In genomic region chr10:7826106-7826505, GRCm38 (mm10) we compare ENCODE assay signal across 21 mouse cellular contexts. TPM values are rescaled to one million over a fixed set of nuclear protein-coding genes. Genes with fewer than 3 reads are reported as not detected.
A peak's percentile ranks its signal among the peaks of the same experiment; 100 is the strongest.
DNase-seq lines count a peak whose midpoint lies in the region; ATAC-seq lines count a peak whose summit lies in the region.
"Had no signal": no experiment of that assay in that cellular context is flagged by ENCODE, and none has a peak within 500 bp of the region (broad histone marks: within the 10 kb centered on the region; RNA-seq: fewer than 3 reads in every experiment).

No protein-coding gene starts in this region.

- no peaks in the 10 kb centered on the region for H3K27me3 ChIP-seq in midbrain, embryonic 11.5 days (ENCODE audit: control insufficient read depth, insufficient read depth, low read length)
- no peaks in the 10 kb centered on the region for H3K27me3 ChIP-seq in midbrain, embryonic 16.5 days (ENCODE audit: control insufficient read depth, insufficient read depth, low read depth, low read length)
- H3K27me3 ChIP-seq: hindbrain, embryonic 13.5 days had no signal

- WGBS in midbrain, embryonic 11.5 days = 97% methylated on average over 9 of the region's 9 CpGs
- WGBS in midbrain, embryonic 16.5 days = 92% methylated on average over 9 of the region's 9 CpGs

- peak; percentile 35 for DNase-seq in midbrain, embryonic 11.5 days (ENCODE audit: low spot score, missing footprints)
- DNase-seq in lung, adult 18-20 months = no peak
- DNase-seq in adrenal gland, postnatal 36 days = no peak
- DNase-seq in ovary, postnatal 10 days (ENCODE audit: low spot score) = no peak
- DNase-seq: adrenal gland, adult 2 months; adrenal gland, postnatal 14 days; cerebellum, adult 11-12 months; cerebellum, adult 8-10 months; cerebellum, postnatal 14 days; forebrain, postnatal 0 days; gastrocnemius, adult 2 months; gastrocnemius, postnatal 14 days had no signal

- no peak overlapping the region for H3K4me3 ChIP-seq in midbrain, embryonic 11.5 days (ENCODE audit: low read depth, low read length)
- H3K4me3 ChIP-seq in midbrain, embryonic 16.5 days (ENCODE audit: low read depth, low read length) = no peak overlapping the region
- H3K4me3 ChIP-seq: forebrain, embryonic 10.5 days; gastrocnemius, adult 2 months; hindbrain, embryonic 10.5 days; hindbrain, embryonic 13.5 days had no signal

- no peaks in the 10 kb centered on the region for H3K9me3 ChIP-seq in midbrain, embryonic 11.5 days (ENCODE audit: control insufficient read depth, low read length)
- H3K9me3 ChIP-seq in midbrain, embryonic 16.5 days (replicated peaks; ENCODE audit: control insufficient read depth, low read length, poor library complexity, severe bottlenecking) = no peaks in the 10 kb centered on the region
- H3K9me3 ChIP-seq: forebrain, embryonic 10.5 days; hindbrain, embryonic 10.5 days; hindbrain, embryonic 13.5 days had no signal

- H3K4me1 ChIP-seq in midbrain, embryonic 11.5 days (ENCODE audit: control insufficient read depth, insufficient read depth, low read length) = no peaks in the 10 kb centered on the region
- no peaks in the 10 kb centered on the region for H3K4me1 ChIP-seq in midbrain, embryonic 16.5 days (ENCODE audit: control insufficient read depth, insufficient read depth, low read length)
- H3K4me1 ChIP-seq: forebrain, embryonic 10.5 days; hindbrain, embryonic 10.5 days; hindbrain, embryonic 13.5 days had no signal

- peaks cover 2% of the 10 kb centered on the region for H3K36me3 ChIP-seq in midbrain, embryonic 11.5 days (ENCODE audit: control insufficient read depth, insufficient read depth, low read length)
- H3K36me3 ChIP-seq in midbrain, embryonic 16.5 days (ENCODE audit: control insufficient read depth, insufficient read depth, low read length) = peaks cover 3% of the 10 kb centered on the region; the same call in 1 of the 2 replicates

- no peak overlapping the region for H3K4me2 ChIP-seq in midbrain, embryonic 11.5 days
- H3K4me2 ChIP-seq in midbrain, embryonic 16.5 days (ENCODE audit: low read length) = no peak overlapping the region
- H3K4me2 ChIP-seq: heart, embryonic 11.5 days; hindbrain, embryonic 13.5 days had no signal

- H3K27ac ChIP-seq in midbrain, embryonic 11.5 days (ENCODE audit: low read depth, low read length) = no peak overlapping the region
- H3K27ac ChIP-seq in midbrain, embryonic 16.5 days (ENCODE audit: low read length) = no peak overlapping the region
- H3K27ac ChIP-seq: forebrain, embryonic 10.5 days; gastrocnemius, adult 2 months; hindbrain, embryonic 10.5 days; hindbrain, embryonic 13.5 days had no signal

- no peak for ATAC-seq in midbrain, embryonic 11.5 days (ENCODE audit: low FRiP score)
- ATAC-seq in midbrain, embryonic 16.5 days = no peak
- peak; percentile 43 for ATAC-seq in activated CD4-positive, CD25-positive, alpha-beta regulatory T cell, adult 4 months
- ATAC-seq in megakaryocyte, adult 5-6 weeks (ENCODE audit: poor library complexity, severe bottlenecking) = peak; percentile 30; the same call in 1 of the 2 replicates
- ATAC-seq: forebrain, embryonic 14.5 days; forebrain, postnatal 0 days; hindbrain, embryonic 16.5 days had no signal

- no peak overlapping the region for H3K9ac ChIP-seq in midbrain, embryonic 11.5 days (ENCODE audit: low read length)
- no peak overlapping the region for H3K9ac ChIP-seq in midbrain, embryonic 16.5 days (ENCODE audit: low read depth, low read length)
- H3K9ac ChIP-seq: forebrain, postnatal 0 days; hindbrain, embryonic 13.5 days had no signal

RNA-seq across cellular contexts. Expression of gene Zc3h12d, which starts 6.2 kb away (rescaled TPM):
- polyA plus RNA-seq in midbrain, embryonic 11.5 days (2014; fragmentation: Nextera tagmentation; extraction: Ambion mirVana) = not detected in 2 replicates
- polyA plus RNA-seq in midbrain, embryonic 16.5 days (2015; fragmentation: Nextera tagmentation; extraction: Ambion mirVana) = 0.16 and 0.25 TPM in 2 replicates
- 10 to 100 TPM; 30.6 to 51.3 TPM for polyA plus RNA-seq in activated CD4-positive, CD25-positive, alpha-beta regulatory T cell, adult 4 months (2017; shearing (Covaris generic))
- total RNA-seq in megakaryocyte, adult 5-6 weeks (2015) = 5.3 and 7.3 TPM in 2 replicates
- 9.3 and 11.3 TPM in 2 replicates for total RNA-seq in megakaryocyte, adult 5-6 weeks (2017)
- under 1 TPM; 0.13 to 0.33 TPM for total RNA-seq in adrenal gland, postnatal 36 days (2021)
- total RNA-seq: gastrocnemius, postnatal 14 days had no signal
- polyA plus RNA-seq: forebrain, embryonic 14.5 days had no signal

RNA-seq across cellular contexts. Expression of gene Ppil4, which starts 33.4 kb away (rescaled TPM):
- polyA plus RNA-seq in midbrain, embryonic 11.5 days (2014; fragmentation: Nextera tagmentation; extraction: Ambion mirVana) = 49.5 and 53.6 TPM in 2 replicates
- polyA plus RNA-seq in midbrain, embryonic 16.5 days (2015; fragmentation: Nextera tagmentation; extraction: Ambion mirVana) = 51.9 and 55.7 TPM in 2 replicates
- 10 to 100 TPM; 63.9 to 74.0 TPM for polyA plus RNA-seq in activated CD4-positive, CD25-positive, alpha-beta regulatory T cell, adult 4 months (2017; shearing (Covaris generic))
- 36.4 and 39.4 TPM in 2 replicates for total RNA-seq in megakaryocyte, adult 5-6 weeks (2015)
- 73.5 and 79.8 TPM in 2 replicates for total RNA-seq in megakaryocyte, adult 5-6 weeks (2017)
- total RNA-seq in adrenal gland, postnatal 36 days (2021) = 10 to 100 TPM; 21.4 to 27.8 TPM

RNA-seq across cellular contexts. Expression of gene Ginm1, which starts 33.5 kb away (rescaled TPM):
- polyA plus RNA-seq in midbrain, embryonic 11.5 days (2014; fragmentation: Nextera tagmentation; extraction: Ambion mirVana) = 51.7 and 53.7 TPM in 2 replicates
- polyA plus RNA-seq in midbrain, embryonic 16.5 days (2015; fragmentation: Nextera tagmentation; extraction: Ambion mirVana) = 48.1 and 49.5 TPM in 2 replicates
- polyA plus RNA-seq in activated CD4-positive, CD25-positive, alpha-beta regulatory T cell, adult 4 months (2017; shearing (Covaris generic)) = 10 to 100 TPM; 60.7 to 68.8 TPM
- 47.8 and 54.0 TPM in 2 replicates for total RNA-seq in megakaryocyte, adult 5-6 weeks (2015)
- 58.8 and 74.6 TPM in 2 replicates for total RNA-seq in megakaryocyte, adult 5-6 weeks (2017)
- 100 to 1,000 TPM; 186 to 323 TPM for total RNA-seq in adrenal gland, postnatal 36 days (2021)

Comparison
In these comparisons a context has a peak if more than half of its experiments do, and no peak if none do; other contexts are left out.
1. ATAC-seq: peak in activated CD4-positive, CD25-positive, alpha-beta regulatory T cell, adult 4 months (single experiment) and megakaryocyte, adult 5-6 weeks (single experiment); none in midbrain, embryonic 11.5 days (single experiment) and midbrain, embryonic 16.5 days (single experiment).
2. RNA of gene Zc3h12d, which starts 6.2 kb away (polyA plus RNA-seq): 30.6 to 51.3 TPM in activated CD4-positive, CD25-positive, alpha-beta regulatory T cell, adult 4 months; 0.16 to 0.25 TPM in midbrain, embryonic 16.5 days and not detected in midbrain, embryonic 11.5 days; every median in the first group is over 10 times any median in the second.